Mouse (Mus musculus) T-cell, adult 66 days (primary cell): ENCODE data around the gene Etfa. TPM values are rescaled to one million over a fixed set of nuclear protein-coding genes. Genes with fewer than 3 reads are reported as not detected.

Source experiments
- total RNA-seq, 2 experiments: library from RNA; stranded (reverse); gene quantifications; 3 replicates in 1 of 2; 4 replicates in 1 of 2; pipeline ENCODE4 v1.2.4; 2023

Etfa gene
- 10 to 100 TPM; 42.7 to 45.9 TPM for total RNA-seq

GRCm38 (mm10) chr9:55512027-55512543 is at the start of gene Etfa:
Gene Etfa (minus strand): TSS chr9:55512243.

GRCm38 (mm10) chr9:55538377-55538776 is 26.3 kb upstream of the Etfa start, which contains the start of gene Isl2:
Gene Isl2 (plus strand): TSS chr9:55538672.

Other genes starting within 250 kb of the Etfa start
- gene Nrg4, start 185.4 kb downstream of the Etfa start, total RNA-seq: 1 to 10 TPM in 1 of 2 experiments, under 1 TPM in 1; 0.84 to 1.1 TPM
- gene Tmem266, start 185.3 kb downstream of the Etfa start, total RNA-seq: under 1 TPM in 1 of 2 experiments, not detected in 1; 0.23 TPM
- not detected for gene Isl2, start 26.4 kb upstream of the Etfa start, total RNA-seq